Mouse (Mus musculus) neural tube, embryonic 12.5 days (tissue): Measurements from ENCODE around the gene Parp16. TPM values are rescaled to one million over a fixed set of nuclear protein-coding genes. Genes with fewer than 3 reads are reported as not detected.
"Not testable (repeated sequence)": the region's sequence is repeated elsewhere in the genome, so short reads cannot be mapped to it uniquely, and the experiment has no call there.

Experiments
- ATAC-seq: fragments of 200-750 bp; cut with Nextera tagmentation; 2 replicates; pipeline ENCODE4 v1.8.0; 2017; ENCODE audit warnings: low read depth, mild to moderate bottlenecking, moderate TSS enrichment, moderate library complexity; ENCODE audit not compliant: low FRiP score
- H3K27ac ChIP-seq: fragments of 300-500 bp; sonication (generic); 2 replicates; pipeline ENCODE4 v1.5.1; 2016
- H3K27me3 ChIP-seq: fragments of 300-500 bp; sonication (generic); replicated peaks from 2 replicates; pipeline ENCODE4 v1.6.1; 2016; ENCODE audit warnings: mild to moderate bottlenecking
- H3K36me3 ChIP-seq: fragments of 300-500 bp; sonication (generic); 2 replicates; pipeline ENCODE4 v1.6.1; 2016; ENCODE audit warnings: mild to moderate bottlenecking
- H3K4me1 ChIP-seq: fragments of 300-500 bp; sonication (generic); 2 replicates; pipeline ENCODE4 v1.6.1; 2016
- H3K4me2 ChIP-seq: fragments of 300-500 bp; sonication (generic); replicated peaks from 2 replicates; pipeline ENCODE4 v1.6.1; 2016; ENCODE audit warnings: mild to moderate bottlenecking
- H3K4me3 ChIP-seq: fragments of 300-500 bp; sonication (generic); 2 replicates; pipeline ENCODE4 v1.5.1; 2016
- H3K9ac ChIP-seq: fragments of 300-500 bp; sonication (generic); 2 replicates; pipeline ENCODE4 v1.6.1; 2016; ENCODE audit warnings: mild to moderate bottlenecking
- H3K9me3 ChIP-seq: fragments of 300-500 bp; sonication (generic); 2 replicates; pipeline ENCODE4 v1.6.1; 2016; ENCODE audit warnings: mild to moderate bottlenecking
- WGBS: fragments of 180-500 bp; shearing (Covaris S2); methylation state at CpG from one replicate; pipeline ENCODE4 v1.1.7; 2016; 5-methylcytosine and 5-hydroxymethylcytosine counted together
- polyA plus RNA-seq: library from polyadenylated mRNA; unstranded; fragments of >200 nt; fragmentation: Nextera tagmentation; extraction: Ambion mirVana; gene quantifications from 2 replicates; pipeline ENCODE4 v1.2.1, GENCODE M21; 2016

Gene Parp16
- polyA plus RNA-seq, 1 experiment from 2014 or later, result 5.7 TPM

DNA sequence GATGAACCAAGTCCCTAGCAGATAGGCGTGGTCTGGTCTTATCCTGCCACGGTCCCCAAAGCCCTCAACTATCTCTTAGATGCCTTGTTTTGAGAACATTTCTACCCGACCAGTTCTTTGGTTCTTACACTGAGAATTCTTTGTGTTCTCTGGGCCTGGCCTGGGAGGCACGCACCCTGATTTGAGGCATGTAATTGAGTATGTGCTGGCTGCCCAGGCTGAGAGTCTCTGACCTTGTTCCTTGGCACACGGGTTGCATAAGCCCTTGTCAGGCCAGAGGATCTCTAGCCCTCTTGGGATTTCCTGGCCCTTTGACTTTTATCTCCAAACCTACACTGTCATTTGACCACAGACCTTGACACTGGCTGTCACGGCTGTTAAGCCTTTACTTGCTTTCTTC lies 22.5 kb downstream of the Parp16 start:
- Histone ChIP-seq H3K9ac (no peak overlapping the region), H3K4me2 (no peak overlapping the region), H3K9me3 (no peaks in the 10 kb centered on the region), H3K27ac (no peak overlapping the region), H3K27me3 (no peaks in the 10 kb centered on the region), H3K36me3 (no peaks in the 10 kb centered on the region), H3K4me1 (peaks cover 8% of the 10 kb centered on the region), H3K4me3 (no peak overlapping the region)
- WGBS, result 62% methylated on average over 6 of the region's 6 CpGs
- no peak for ATAC-seq

DNA sequence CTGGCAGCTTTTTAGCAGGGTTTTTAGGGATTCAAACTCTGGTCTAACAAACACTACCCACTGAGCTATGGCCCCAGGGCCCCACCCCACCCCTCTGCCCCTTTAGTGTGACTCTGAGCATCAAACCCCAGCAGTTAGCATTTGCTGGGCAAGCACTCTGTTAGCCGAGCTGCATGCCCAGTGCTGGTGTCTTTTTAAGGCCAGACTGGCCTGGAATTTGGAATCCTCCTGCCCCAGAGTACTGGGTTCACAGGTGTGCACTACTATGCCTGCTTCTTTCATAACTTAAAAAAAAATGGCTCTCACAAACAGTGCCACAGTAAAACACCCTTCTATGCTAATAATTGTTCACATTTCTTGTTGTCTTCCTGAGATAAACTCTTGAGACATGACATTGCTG lies 23.8 kb downstream of the Parp16 start:
- no peak overlapping the region for H3K27ac ChIP-seq
- H3K4me1 ChIP-seq, result peaks cover 8% of the 10 kb centered on the region
- no peak overlapping the region for H3K4me2 ChIP-seq
- 51% methylated on average over 1 of the region's 1 CpGs for WGBS
- no peak for ATAC-seq
- no peak overlapping the region for H3K4me3 ChIP-seq
- H3K36me3 ChIP-seq, result no peaks in the 10 kb centered on the region
- H3K9me3 ChIP-seq, result no peaks in the 10 kb centered on the region
- no peak overlapping the region for H3K9ac ChIP-seq
- no peaks in the 10 kb centered on the region for H3K27me3 ChIP-seq

DNA sequence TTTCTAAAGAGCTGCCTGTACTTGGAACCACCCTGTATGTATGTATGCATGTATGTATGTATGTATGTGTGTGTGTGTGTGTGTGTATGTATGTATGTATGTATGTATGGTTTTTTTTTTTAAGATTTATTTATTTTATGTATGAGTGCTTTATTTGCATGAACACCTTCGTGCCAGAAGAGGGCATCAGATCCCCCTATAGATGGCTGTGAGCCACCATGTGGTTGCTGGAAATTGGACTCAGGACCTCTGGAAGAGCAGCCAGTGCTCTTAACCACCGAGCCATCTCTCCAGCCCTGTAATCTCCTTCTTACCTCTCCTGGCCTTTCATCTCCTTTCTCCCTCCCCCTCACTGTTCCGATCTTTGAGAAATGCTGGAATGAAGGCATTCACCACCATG lies 25.2 kb downstream of the Parp16 start:
- H3K27ac ChIP-seq, H3K27me3 ChIP-seq, H3K9ac ChIP-seq, H3K9me3 ChIP-seq, H3K4me3 ChIP-seq, ATAC-seq, H3K4me2 ChIP-seq, H3K36me3 ChIP-seq, H3K4me1 ChIP-seq: not testable (repeated sequence)
- 38% methylated on average over 3 of the region's 3 CpGs for WGBS

DNA sequence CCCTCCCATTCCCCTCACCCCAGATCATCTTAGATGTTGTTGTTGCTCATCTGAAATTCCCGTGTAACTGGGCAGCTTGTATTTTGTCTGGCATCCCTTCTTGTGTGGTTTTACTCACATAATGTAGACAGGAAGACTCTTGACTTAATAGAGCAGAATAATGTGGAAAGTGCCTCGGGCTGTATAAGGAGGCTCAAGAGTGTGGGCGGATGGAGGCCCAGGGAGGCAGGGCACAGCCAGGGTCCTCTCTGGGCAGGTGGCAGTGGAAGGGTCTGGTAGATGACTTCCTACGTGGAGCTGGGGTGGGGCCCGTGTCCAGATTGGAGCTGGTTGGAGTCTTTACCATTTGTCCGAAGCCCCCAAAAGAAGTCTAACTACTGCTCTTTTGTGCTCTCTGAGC lies 28.8 kb downstream of the Parp16 start:
- WGBS, result 81% methylated on average over 6 of the region's 6 CpGs
- no peaks in the 10 kb centered on the region for H3K27me3 ChIP-seq
- no peak overlapping the region for H3K9ac ChIP-seq
- no peaks in the 10 kb centered on the region for H3K36me3 ChIP-seq
- no peak overlapping the region for H3K4me2 ChIP-seq
- no peak overlapping the region for H3K4me3 ChIP-seq
- no peaks in the 10 kb centered on the region for H3K9me3 ChIP-seq
- H3K27ac ChIP-seq, result no peak overlapping the region
- H3K4me1 ChIP-seq, result no peaks in the 10 kb centered on the region
- no peak for ATAC-seq

DNA sequence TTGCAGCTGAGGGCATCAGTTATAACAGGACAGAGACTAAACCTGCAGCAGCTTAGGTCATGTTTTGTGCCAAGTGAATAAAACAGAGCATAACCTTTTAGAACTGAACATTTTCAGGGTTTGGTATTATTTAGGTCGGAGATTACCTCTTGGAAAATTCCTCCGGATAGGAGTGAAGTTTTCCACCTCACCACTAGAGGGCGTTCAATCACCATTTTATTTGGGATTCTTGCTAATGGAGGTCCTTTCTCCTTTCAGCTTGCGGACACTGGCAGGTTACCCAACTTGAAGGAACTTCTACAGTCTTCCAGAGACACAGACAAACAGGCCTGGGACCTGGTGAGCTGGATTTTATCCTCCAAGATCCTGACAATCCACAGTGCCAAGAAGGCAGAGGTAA lies 30.6 kb downstream of the Parp16 start:
- H3K9me3 ChIP-seq, result no peaks in the 10 kb centered on the region
- no peak overlapping the region for H3K4me2 ChIP-seq
- 36% methylated on average over 4 of the region's 4 CpGs for WGBS
- peaks cover 2% of the 10 kb centered on the region for H3K4me1 ChIP-seq
- ATAC-seq, result no peak
- H3K36me3 ChIP-seq, result peaks cover 6% of the 10 kb centered on the region; the same call in 1 of the 2 replicates
- H3K4me3 ChIP-seq, result no peak overlapping the region
- H3K9ac ChIP-seq, result no peak overlapping the region
- H3K27ac ChIP-seq, result no peak overlapping the region
- H3K27me3 ChIP-seq, result no peaks in the 10 kb centered on the region

DNA sequence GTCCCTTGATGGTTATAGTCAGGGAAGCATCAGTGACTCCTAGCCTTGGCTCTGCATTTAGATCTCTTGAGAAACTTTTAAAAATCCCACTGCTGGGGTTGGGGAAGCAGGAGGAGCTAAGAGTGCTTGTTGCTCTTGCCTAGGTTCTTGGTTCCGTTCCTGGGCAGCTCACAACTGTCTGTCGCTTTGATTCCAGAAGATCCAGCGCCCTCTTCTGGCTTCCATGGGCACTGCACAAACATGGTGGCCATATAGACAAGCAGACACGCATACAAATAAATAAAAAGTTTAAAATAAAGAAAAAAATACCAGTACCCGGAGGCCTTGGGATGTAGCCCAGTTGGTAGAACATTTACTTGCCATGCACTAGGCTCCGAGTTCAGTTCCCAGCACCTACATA lies 35.1 kb downstream of the Parp16 start:
- Histone ChIP-seq H3K4me2 (no peak overlapping the region), H3K9me3 (no peaks in the 10 kb centered on the region), H3K27ac (no peak overlapping the region), H3K4me3 (no peak overlapping the region), H3K4me1 (peaks cover 13% of the 10 kb centered on the region), H3K9ac (no peak overlapping the region), H3K36me3 (peaks cover 6% of the 10 kb centered on the region; the same call in 1 of the 2 replicates), H3K27me3 (no peaks in the 10 kb centered on the region)
- 70% methylated on average over 6 of the region's 6 CpGs for WGBS
- ATAC-seq, result no peak

DNA sequence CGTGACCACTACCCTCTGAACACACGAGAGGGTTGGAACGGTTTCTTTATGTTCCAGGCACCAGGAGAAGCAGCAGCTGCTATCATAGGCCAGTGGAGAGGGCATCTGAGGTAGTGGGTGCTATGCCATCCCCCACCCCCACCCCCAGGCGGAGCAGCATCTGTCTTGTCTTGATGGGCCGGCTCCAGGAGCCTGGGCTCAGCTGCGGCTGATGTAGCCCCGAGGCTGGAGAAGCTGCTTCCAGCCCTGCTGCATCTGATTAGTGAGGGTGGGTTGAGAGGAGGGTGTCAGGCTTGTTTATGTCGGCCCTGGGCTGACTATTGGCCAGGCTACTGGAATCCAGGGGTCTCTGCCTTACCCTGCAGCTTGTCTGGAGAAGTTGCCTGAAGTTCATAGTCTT lies 36.1 kb downstream of the Parp16 start:
- no peak overlapping the region for H3K4me3 ChIP-seq
- WGBS, result 52% methylated on average over 8 of the region's 8 CpGs
- no peaks in the 10 kb centered on the region for H3K9me3 ChIP-seq
- H3K27me3 ChIP-seq, result no peaks in the 10 kb centered on the region
- H3K4me1 ChIP-seq, result peaks cover 13% of the 10 kb centered on the region
- H3K4me2 ChIP-seq, result no peak overlapping the region
- peaks cover 6% of the 10 kb centered on the region for H3K36me3 ChIP-seq
- H3K27ac ChIP-seq, result peak overlapping the region; percentile 26; the same call in 1 of the 2 replicates
- peak; percentile 87 for ATAC-seq
- H3K9ac ChIP-seq, result no peak overlapping the region

DNA sequence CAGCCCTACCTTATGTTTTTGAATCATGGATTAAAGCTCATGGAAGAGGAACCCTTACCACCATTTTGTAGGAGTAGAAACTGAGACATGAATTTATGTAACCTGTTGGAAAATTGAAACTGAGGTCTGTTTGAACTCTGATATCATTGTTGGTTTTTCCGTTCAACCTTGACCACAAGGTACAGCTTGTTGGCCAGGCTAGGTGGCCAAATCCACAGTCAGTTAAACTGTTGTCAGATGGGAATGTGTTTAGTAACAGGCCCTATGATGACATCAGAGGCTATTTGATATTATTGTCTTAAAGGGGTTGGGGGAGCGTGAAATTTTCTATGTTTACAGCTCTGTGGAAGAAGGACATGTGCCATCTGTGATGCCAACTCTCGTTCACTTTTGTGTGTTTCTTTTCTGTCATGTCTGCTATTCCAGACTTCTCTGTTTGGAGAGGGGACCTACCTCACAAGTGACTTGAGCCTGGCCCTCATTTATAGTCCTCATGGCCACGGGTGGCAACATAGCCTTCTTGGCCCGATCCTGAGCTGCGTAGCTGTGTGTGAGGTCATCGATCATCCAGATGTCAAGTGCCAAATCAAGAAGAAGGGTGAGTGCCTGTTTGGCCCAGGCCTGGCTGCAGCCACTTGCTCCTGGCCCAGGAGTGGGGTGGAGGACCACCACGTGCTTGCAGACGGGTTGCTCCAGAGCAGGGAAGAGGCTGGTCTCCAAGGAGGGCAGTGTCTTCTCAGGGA lies 38.3 kb downstream of the Parp16 start:
- peaks cover 18% of the 10 kb centered on the region for H3K4me1 ChIP-seq
- no peak for ATAC-seq
- no peak overlapping the region for H3K4me3 ChIP-seq
- no peaks in the 10 kb centered on the region for H3K27me3 ChIP-seq
- peaks cover 6% of the 10 kb centered on the region for H3K36me3 ChIP-seq
- 85% methylated on average over 9 of the region's 9 CpGs for WGBS
- H3K9me3 ChIP-seq, result no peaks in the 10 kb centered on the region
- H3K9ac ChIP-seq, result no peak overlapping the region
- H3K27ac ChIP-seq, result no peak overlapping the region
- no peak overlapping the region for H3K4me2 ChIP-seq

DNA sequence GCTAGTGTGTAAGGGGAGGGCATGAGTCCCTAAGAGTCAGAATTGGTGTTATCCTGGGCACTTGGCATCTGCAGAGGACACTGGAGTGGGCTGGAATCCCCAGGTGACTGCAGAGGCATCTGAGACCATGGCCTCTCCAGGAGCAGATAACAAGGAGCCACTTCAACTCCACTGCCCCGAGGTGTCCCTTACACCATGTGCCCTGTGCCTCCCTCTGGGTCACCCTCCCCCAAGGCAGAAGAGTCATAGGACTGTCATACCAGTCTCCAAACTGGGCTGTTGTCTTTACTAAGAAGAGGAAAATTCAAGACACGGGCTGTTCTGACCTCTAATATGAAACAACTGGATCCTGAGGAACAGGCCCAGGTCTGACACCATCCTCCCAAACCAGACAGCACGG lies 39.6 kb downstream of the Parp16 start:
- Histone ChIP-seq H3K9me3 (no peaks in the 10 kb centered on the region), H3K4me2 (no peak overlapping the region), H3K4me1 (peaks cover 21% of the 10 kb centered on the region), H3K4me3 (no peak overlapping the region), H3K9ac (no peak overlapping the region), H3K27ac (no peak overlapping the region), H3K27me3 (no peaks in the 10 kb centered on the region), H3K36me3 (peaks cover 6% of the 10 kb centered on the region)
- no peak for ATAC-seq
- 82% methylated on average over 3 of the region's 3 CpGs for whole genome bisulfite sequencing

DNA sequence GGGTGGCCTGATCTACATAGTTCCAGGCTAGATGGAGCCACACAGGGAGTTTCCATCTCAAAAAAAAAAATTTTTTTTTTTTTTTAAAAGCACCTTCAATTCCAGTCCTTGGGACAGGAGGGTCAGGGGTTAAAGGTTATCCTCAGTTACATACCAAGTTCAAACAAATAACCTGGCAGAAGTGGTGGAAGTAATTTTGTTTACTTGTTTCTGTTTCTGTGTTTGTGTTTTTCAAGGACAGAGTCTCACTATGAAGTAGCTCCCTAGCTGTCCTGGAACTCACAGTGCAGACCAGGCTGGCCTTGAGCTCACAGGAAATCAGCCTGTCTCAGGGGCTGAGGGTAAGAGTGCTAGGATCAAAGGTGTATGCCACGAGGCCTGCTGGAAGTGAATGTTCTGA lies 40.4 kb downstream of the Parp16 start:
- WGBS, result 54% methylated on average over 1 of the region's 1 CpGs
- H3K36me3 ChIP-seq, result no peaks in the 10 kb centered on the region; the same call in 1 of the 2 replicates
- no peak for ATAC-seq

DNA sequence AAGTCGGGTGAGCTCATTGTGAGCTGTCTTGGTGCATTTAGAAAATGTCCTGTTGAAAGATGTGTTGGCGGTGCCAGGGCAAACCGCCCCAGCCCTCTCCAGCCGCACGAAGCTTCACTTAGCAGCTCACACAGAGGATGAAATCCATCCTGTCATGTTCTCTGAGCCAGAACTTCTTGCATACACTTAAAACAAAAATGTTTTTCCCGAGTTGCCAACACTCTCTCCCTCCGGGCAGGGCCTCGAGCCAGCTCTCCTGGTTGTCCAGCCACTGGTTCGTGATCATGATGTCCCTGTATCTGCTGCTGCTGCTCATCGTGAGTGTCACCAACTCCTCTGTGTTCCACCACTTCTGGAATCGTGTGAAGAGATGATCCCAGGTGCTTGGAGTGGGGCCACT lies 42.5 kb downstream of the Parp16 start:
- Histone ChIP-seq H3K27ac (no peak overlapping the region), H3K4me1 (peaks cover 8% of the 10 kb centered on the region), H3K27me3 (no peaks in the 10 kb centered on the region), H3K36me3 (no peaks in the 10 kb centered on the region; the same call in 1 of the 2 replicates), H3K4me2 (no peak overlapping the region), H3K4me3 (no peak overlapping the region), H3K9me3 (no peaks in the 10 kb centered on the region), H3K9ac (no peak overlapping the region)
- WGBS, result 81% methylated on average over 11 of the region's 11 CpGs
- no peak for ATAC-seq

More for the DNA sequence above, 40.4 kb downstream of the Parp16 start:
- Histone ChIP-seq H3K27me3 (no peaks in the 10 kb centered on the region), H3K4me3 (no peak overlapping the region), H3K4me2 (no peak overlapping the region), H3K9ac (no peak overlapping the region), H3K4me1 (peaks cover 20% of the 10 kb centered on the region), H3K27ac (no peak overlapping the region), H3K9me3 (no peaks in the 10 kb centered on the region)

DNA sequence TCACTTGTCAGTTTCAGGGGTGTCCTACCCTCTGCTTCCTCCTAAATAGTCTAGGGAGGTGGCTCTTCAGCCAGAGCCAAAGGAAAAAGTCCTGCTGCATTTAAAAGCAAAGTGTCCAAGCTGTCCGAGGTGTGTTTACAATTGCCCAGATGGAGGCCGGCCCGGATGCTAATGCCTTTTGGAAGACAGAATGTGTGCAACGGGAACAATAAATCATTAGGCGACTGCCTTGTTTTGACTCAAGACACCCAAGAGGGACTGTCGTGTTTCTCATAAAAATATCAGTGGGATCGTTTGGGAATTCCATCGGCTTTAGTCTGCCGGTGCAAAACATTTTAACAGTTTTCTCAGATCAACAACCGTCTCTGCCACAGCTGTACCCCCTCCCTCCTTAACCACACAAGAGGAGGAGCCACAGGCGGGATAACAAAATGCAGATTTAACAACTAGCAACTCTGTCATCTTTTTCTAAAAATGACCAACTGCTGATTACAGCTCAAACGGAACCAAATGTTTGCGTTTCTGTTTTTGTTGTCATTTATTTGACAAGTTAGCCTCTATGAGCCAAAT lies 43.1 kb downstream of the Parp16 start:
- no peak for ATAC-seq
- H3K9me3 ChIP-seq, result no peaks in the 10 kb centered on the region
- H3K4me2 ChIP-seq, result no peak overlapping the region
- 44% methylated on average over 13 of the region's 13 CpGs for WGBS
- H3K9ac ChIP-seq, result no peak overlapping the region
- no peaks in the 10 kb centered on the region; the same call in 1 of the 2 replicates for H3K36me3 ChIP-seq
- H3K27me3 ChIP-seq, result no peaks in the 10 kb centered on the region
- no peak overlapping the region for H3K4me3 ChIP-seq
- no peak overlapping the region for H3K27ac ChIP-seq
- H3K4me1 ChIP-seq, result peaks cover 13% of the 10 kb centered on the region

DNA sequence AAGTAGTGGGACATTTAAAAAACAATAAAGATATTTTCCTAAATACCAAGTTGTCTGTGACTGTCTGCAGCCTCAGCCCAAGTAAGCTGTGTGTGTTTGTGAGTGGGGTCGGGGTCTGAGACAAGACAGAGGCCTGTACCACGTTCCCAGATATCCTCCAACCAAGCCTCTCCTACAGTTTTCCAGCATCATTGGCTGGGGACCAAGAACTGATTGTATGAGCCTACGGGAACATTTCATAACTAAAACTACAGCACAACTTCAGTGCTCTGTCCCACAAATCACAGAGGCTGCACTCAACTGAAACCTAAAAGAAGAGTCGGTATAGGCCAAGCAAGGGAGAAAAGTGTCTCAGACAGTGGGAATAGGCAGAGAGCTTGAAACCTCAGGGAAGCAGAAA lies 44.0 kb downstream of the Parp16 start:
- no peak for ATAC-seq
- H3K27ac ChIP-seq, result no peak overlapping the region

More for the DNA sequence above, 44.0 kb downstream of the Parp16 start:
- H3K4me2 ChIP-seq, result no peak overlapping the region
- 98% methylated on average over 4 of the region's 4 CpGs for WGBS
- no peaks in the 10 kb centered on the region; the same call in 1 of the 2 replicates for H3K36me3 ChIP-seq
- no peak overlapping the region for H3K4me3 ChIP-seq
- peaks cover 21% of the 10 kb centered on the region for H3K4me1 ChIP-seq
- H3K27me3 ChIP-seq, result no peaks in the 10 kb centered on the region
- no peaks in the 10 kb centered on the region for H3K9me3 ChIP-seq
- H3K9ac ChIP-seq, result no peak overlapping the region
